23 mouse cellular contexts compared by ENCODE assay signal in the genomic region with DNA sequence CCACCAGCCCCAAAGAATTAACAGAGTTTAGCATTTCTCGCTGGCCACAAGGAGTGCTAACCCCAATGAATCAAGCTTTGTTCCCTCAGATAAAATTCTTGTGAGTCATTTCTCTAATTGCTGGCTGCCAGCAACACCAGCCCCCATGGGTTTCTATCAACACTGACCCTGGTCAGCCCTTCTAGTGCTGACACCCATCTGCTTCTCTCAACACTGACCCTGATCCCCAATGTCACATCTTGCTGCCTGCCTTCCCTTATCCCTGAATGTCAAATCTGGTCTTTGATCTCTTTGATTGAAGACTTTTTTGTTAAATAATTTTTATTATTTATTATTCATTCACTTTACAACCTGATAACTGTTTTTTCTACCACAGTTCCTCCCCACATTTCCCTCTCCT.
DNase-seq lines count a peak whose midpoint lies in the region; ATAC-seq lines count a peak whose summit lies in the region.
"Had no signal": no experiment of that assay in that cellular context is flagged by ENCODE, and none has a peak within 500 bp of the region (broad histone marks: within the 10 kb centered on the region; RNA-seq: fewer than 3 reads in every experiment).

No protein-coding gene starts in this region.

- no peaks in the 10 kb centered on the region for H3K9me3 ChIP-seq in heart, embryonic 12.5 days (replicated peaks)
- H3K9me3 ChIP-seq: forebrain, embryonic 10.5 days had no signal

- no peak overlapping the region for H3K4me3 ChIP-seq in heart, embryonic 12.5 days
- H3K4me3 ChIP-seq: forebrain, embryonic 10.5 days; heart, embryonic 13.5 days had no signal

- no peaks in the 10 kb centered on the region for H3K4me1 ChIP-seq in heart, embryonic 12.5 days (replicated peaks)
- H3K4me1 ChIP-seq: forebrain, embryonic 10.5 days; heart, embryonic 13.5 days had no signal

- H3K4me2 ChIP-seq in heart, embryonic 12.5 days: no peak overlapping the region
- H3K4me2 ChIP-seq: heart, embryonic 13.5 days; hindbrain, embryonic 14.5 days had no signal

- 64% methylated on average over 1 of the region's 1 CpGs for WGBS in heart, embryonic 12.5 days

- no peak overlapping the region for H3K27ac ChIP-seq in heart, embryonic 12.5 days (ENCODE audit: poor library complexity, severe bottlenecking)
- H3K27ac ChIP-seq: forebrain, embryonic 10.5 days; heart, embryonic 13.5 days; hindbrain, embryonic 14.5 days; hindbrain, postnatal 0 days had no signal

- no peaks in the 10 kb centered on the region for H3K27me3 ChIP-seq in heart, embryonic 12.5 days (replicated peaks)
- H3K27me3 ChIP-seq: heart, embryonic 13.5 days had no signal

- H3K9ac ChIP-seq in heart, embryonic 12.5 days: no peak overlapping the region
- H3K9ac ChIP-seq: heart, embryonic 13.5 days; hindbrain, embryonic 14.5 days had no signal

- ATAC-seq in heart, embryonic 12.5 days (ENCODE audit: insufficient number of reproducible peaks, low FRiP score): no peak
- ATAC-seq: activated CD4-positive, CD25-positive, alpha-beta regulatory T cell, adult 4 months; CD4-positive, CD25-positive, alpha-beta regulatory T cell, adult 4 months; forebrain, embryonic 16.5 days; hindbrain, postnatal 0 days; inflammation-experienced regulatory T-cells, adult 6 months; intestine, embryonic 16.5 days had no signal

- H3K36me3 ChIP-seq in heart, embryonic 12.5 days: no peaks in the 10 kb centered on the region
- H3K36me3 ChIP-seq: forebrain, embryonic 10.5 days; heart, embryonic 13.5 days had no signal

- DNase-seq in Muller cell, postnatal 12 days (ENCODE audit: inconsistent ontology term): peak; percentile 52
- DNase-seq in adrenal gland, adult (ENCODE audit: inconsistent age in 2 of 2, low spot score in 1 of 2): peak; percentile 41 to 81
- peak; percentile 56 for DNase-seq in adrenal gland, postnatal 10 days
- peak; percentile 52 to 55 for DNase-seq in adrenal gland, postnatal 36 days
- no peak for DNase-seq in heart, adult 11 months
- DNase-seq: cerebellum, adult 18-20 months; cerebellum, adult 9-10 months; cerebellum, postnatal 14 days; gastrocnemius, postnatal 10 days; gastrocnemius, postnatal 36 days; heart, postnatal 14 days; heart, postnatal 4 days; kidney, adult 18-20 months had no signal
